13 mouse cellular contexts compared by ENCODE assay signal in genomic region chr11:78924111-78924510, GRCm38 (mm10). TPM values are rescaled to one million over a fixed set of nuclear protein-coding genes. Genes with fewer than 3 reads are reported as not detected.
DNase-seq lines count a peak whose midpoint lies in the region; ATAC-seq lines count a peak whose summit lies in the region.
"Had no signal": no experiment of that assay in that cellular context is flagged by ENCODE, and none has a peak within 500 bp of the region (broad histone marks: within the 10 kb centered on the region; RNA-seq: fewer than 3 reads in every experiment).

No protein-coding gene starts in this region.

- 8% methylated on average over 9 of the region's 9 CpGs for WGBS in hindbrain, embryonic 11.5 days
- 13% methylated on average over 9 of the region's 9 CpGs for WGBS in hindbrain, embryonic 13.5 days
- 14% methylated on average over 9 of the region's 9 CpGs for WGBS in neural tube, embryonic 15.5 days
- 5% methylated on average over 9 of the region's 9 CpGs for WGBS in limb, embryonic 11.5 days

- no peaks in the 10 kb centered on the region for H3K36me3 ChIP-seq in hindbrain, embryonic 11.5 days (ENCODE audit: control insufficient read depth, insufficient read depth, low read length)
- H3K36me3 ChIP-seq in hindbrain, embryonic 13.5 days, result no peaks in the 10 kb centered on the region
- H3K36me3 ChIP-seq in neural tube, embryonic 15.5 days, result no peaks in the 10 kb centered on the region
- no peaks in the 10 kb centered on the region for H3K36me3 ChIP-seq in limb, embryonic 11.5 days (ENCODE audit: control insufficient read depth, insufficient read depth, low read length)
- H3K36me3 ChIP-seq: embryonic facial prominence, embryonic 15.5 days; midbrain, embryonic 13.5 days had no signal

- H3K27me3 ChIP-seq in hindbrain, embryonic 11.5 days (ENCODE audit: control insufficient read depth, insufficient read depth, low read length), result peaks cover 38% of the 10 kb centered on the region
- peaks cover 64% of the 10 kb centered on the region for H3K27me3 ChIP-seq in hindbrain, embryonic 13.5 days
- H3K27me3 ChIP-seq in neural tube, embryonic 15.5 days (replicated peaks), result peaks cover 54% of the 10 kb centered on the region
- peaks cover 30% of the 10 kb centered on the region for H3K27me3 ChIP-seq in limb, embryonic 11.5 days (ENCODE audit: control insufficient read depth, insufficient read depth, low read length)

- H3K9me3 ChIP-seq in hindbrain, embryonic 11.5 days (ENCODE audit: control insufficient read depth, low read length), result no peaks in the 10 kb centered on the region
- no peaks in the 10 kb centered on the region for H3K9me3 ChIP-seq in hindbrain, embryonic 13.5 days
- H3K9me3 ChIP-seq in neural tube, embryonic 15.5 days (replicated peaks), result no peaks in the 10 kb centered on the region
- no peaks in the 10 kb centered on the region for H3K9me3 ChIP-seq in limb, embryonic 11.5 days (ENCODE audit: control insufficient read depth, low read length)
- H3K9me3 ChIP-seq: embryonic facial prominence, embryonic 15.5 days; midbrain, embryonic 13.5 days had no signal

- H3K4me3 ChIP-seq in hindbrain, embryonic 11.5 days (ENCODE audit: low read depth, low read length), result no peak overlapping the region
- no peak overlapping the region for H3K4me3 ChIP-seq in hindbrain, embryonic 13.5 days
- no peak overlapping the region for H3K4me3 ChIP-seq in neural tube, embryonic 15.5 days (replicated peaks)
- H3K4me3 ChIP-seq in limb, embryonic 11.5 days (ENCODE audit: low read depth, low read length), result no peak overlapping the region

- H3K27ac ChIP-seq in hindbrain, embryonic 11.5 days (ENCODE audit: low read depth, low read length), result no peak overlapping the region
- H3K27ac ChIP-seq in hindbrain, embryonic 13.5 days, result no peak overlapping the region
- H3K27ac ChIP-seq in neural tube, embryonic 15.5 days (replicated peaks), result no peak overlapping the region
- H3K27ac ChIP-seq in limb, embryonic 11.5 days (replicated peaks; ENCODE audit: low read depth, low read length), result no peak overlapping the region
- H3K27ac ChIP-seq: embryonic facial prominence, embryonic 15.5 days; liver, embryonic 14.5 days; midbrain, embryonic 13.5 days had no signal

- H3K4me1 ChIP-seq in hindbrain, embryonic 11.5 days (replicated peaks; ENCODE audit: control insufficient read depth, insufficient read depth, low read length), result no peaks in the 10 kb centered on the region; the same call in 1 of the 2 replicates
- peaks cover 12% of the 10 kb centered on the region for H3K4me1 ChIP-seq in hindbrain, embryonic 13.5 days (replicated peaks)
- peaks cover 7% of the 10 kb centered on the region for H3K4me1 ChIP-seq in neural tube, embryonic 15.5 days
- H3K4me1 ChIP-seq in limb, embryonic 11.5 days (ENCODE audit: control insufficient read depth, insufficient read depth, low read length), result peaks cover 11% of the 10 kb centered on the region; the same call in 1 of the 2 replicates

- peak; percentile 27 for DNase-seq in hindbrain, embryonic 11.5 days (ENCODE audit: low spot score)
- DNase-seq in neural tube, embryonic 10.5 days (ENCODE audit: extremely low spot score, low spot score), result peak; percentile 36
- DNase-seq in embryo, embryonic 10.5 days (ENCODE audit: low spot score), result peak; percentile 42
- peak; percentile 39 for DNase-seq in limb, embryonic 11.5 days (ENCODE audit: low spot score)
- DNase-seq: cerebellum, adult 9-10 months had no signal

- H3K9ac ChIP-seq in hindbrain, embryonic 11.5 days (ENCODE audit: low read depth, low read length), result no peak overlapping the region
- H3K9ac ChIP-seq in hindbrain, embryonic 13.5 days, result no peak overlapping the region
- H3K9ac ChIP-seq in neural tube, embryonic 15.5 days (replicated peaks), result no peak overlapping the region
- H3K9ac ChIP-seq in limb, embryonic 11.5 days (ENCODE audit: low read length), result no peak overlapping the region; the same call in 1 of the 2 replicates
- H3K9ac ChIP-seq: embryonic facial prominence, embryonic 15.5 days; liver, embryonic 14.5 days had no signal

- no peak overlapping the region for H3K4me2 ChIP-seq in hindbrain, embryonic 11.5 days (replicated peaks; ENCODE audit: low read depth, low read length)
- no peak overlapping the region for H3K4me2 ChIP-seq in hindbrain, embryonic 13.5 days
- no peak overlapping the region for H3K4me2 ChIP-seq in neural tube, embryonic 15.5 days
- H3K4me2 ChIP-seq in limb, embryonic 11.5 days (ENCODE audit: low read depth, severe bottlenecking), result no peak overlapping the region

- no peak for ATAC-seq in hindbrain, embryonic 11.5 days (ENCODE audit: low FRiP score)
- no peak for ATAC-seq in hindbrain, embryonic 13.5 days (ENCODE audit: low FRiP score)
- no peak for ATAC-seq in neural tube, embryonic 15.5 days (ENCODE audit: low FRiP score)
- no peak for ATAC-seq in limb, embryonic 11.5 days (ENCODE audit: insufficient number of reproducible peaks, low FRiP score, low TSS enrichment, low read depth)
- ATAC-seq in granulocyte monocyte progenitor cell, adult 5-6 weeks (replicated peaks; ENCODE audit: poor library complexity, severe bottlenecking), result no peak
- ATAC-seq: activated CD4-positive, CD25-positive, alpha-beta regulatory T cell, adult 4 months; midbrain, embryonic 13.5 days had no signal

RNA-seq across cellular contexts. Expression of gene Nos2, which starts 3.5 kb away (rescaled TPM):
- 0.42 and 0.80 TPM in 2 replicates for polyA plus RNA-seq in hindbrain, embryonic 11.5 days (2014; fragmentation: Nextera tagmentation; extraction: Ambion mirVana)
- 1.3 and 1.5 TPM in 2 replicates for polyA plus RNA-seq in hindbrain, embryonic 13.5 days (2015; fragmentation: Nextera tagmentation; extraction: Ambion mirVana)
- 1.0 and 1.3 TPM in 2 replicates for polyA plus RNA-seq in neural tube, embryonic 15.5 days (2015; fragmentation: Nextera tagmentation; extraction: Ambion mirVana)
- polyA plus RNA-seq in limb, embryonic 11.5 days (2014; fragmentation: Nextera tagmentation; extraction: Ambion mirVana), result 0.92 and 0.95 TPM in 2 replicates
- not detected in 2 replicates for total RNA-seq in granulocyte monocyte progenitor cell, adult 5-6 weeks (2014; fragmentation: Nextera tagmentation)
- not detected in 2 replicates for total RNA-seq in granulocyte monocyte progenitor cell, adult 5-6 weeks (2017)
- total RNA-seq: MEL had no signal
- polyA plus RNA-seq: activated CD4-positive, CD25-positive, alpha-beta regulatory T cell, adult 4 months had no signal
